Comparison of ENCODE assay signal across 8 mouse cellular contexts in genomic region chr7:127588901-127589300, GRCm38 (mm10). TPM values are rescaled to one million over a fixed set of nuclear protein-coding genes. Genes with fewer than 3 reads are reported as not detected.
DNase-seq lines count a peak whose midpoint lies in the region; ATAC-seq and TF ChIP-seq lines count a peak whose summit lies in the region.

No protein-coding gene starts in this region.

- peaks cover 20% of the 10 kb centered on the region for H3K36me3 ChIP-seq in neural tube, embryonic 11.5 days (ENCODE audit: control insufficient read depth, insufficient read depth, low read length)
- H3K36me3 ChIP-seq in limb, embryonic 12.5 days = peaks cover 54% of the 10 kb centered on the region
- peaks cover 38% of the 10 kb centered on the region for H3K36me3 ChIP-seq in small intestine, adult 2 months (ENCODE audit: control insufficient read depth, insufficient read depth, low read length)

- H3K27me3 ChIP-seq in neural tube, embryonic 11.5 days (ENCODE audit: control insufficient read depth, insufficient read depth, low read length) = no peaks in the 10 kb centered on the region
- H3K27me3 ChIP-seq in limb, embryonic 12.5 days = no peaks in the 10 kb centered on the region
- no peaks in the 10 kb centered on the region for H3K27me3 ChIP-seq in small intestine, adult 2 months (ENCODE audit: control insufficient read depth, insufficient read depth, low read length)

- no peak for DNase-seq in neural tube, embryonic 11.5 days (ENCODE audit: low spot score)
- no peak for DNase-seq in neural tube, embryonic 10.5 days (ENCODE audit: extremely low spot score, low spot score)
- DNase-seq in cerebellum, adult 9-11 months = no peak
- no peak for DNase-seq in embryo, embryonic 10.5 days (ENCODE audit: low spot score)
- no peak for DNase-seq in urinary bladder, postnatal 36 days (ENCODE audit: low spot score in 2 of 2)

- no peak for TF ChIP-seq CTCF in embryonic fibroblast, embryonic 13.5 days (IDR thresholded peaks at IDR 0.05; ENCODE audit: borderline replicate concordance, insufficient read depth, low read length)
- no peak for TF ChIP-seq CTCF in small intestine, adult 2 months (IDR thresholded peaks at IDR 0.05; ENCODE audit: extremely low read depth, insufficient read length, insufficient replicate concordance, low read depth, low read length)

- H3K27ac ChIP-seq in neural tube, embryonic 11.5 days (ENCODE audit: low read depth, low read length) = no peak overlapping the region
- no peak overlapping the region for H3K27ac ChIP-seq in embryonic fibroblast, embryonic 13.5 days (ENCODE audit: insufficient read depth, low read length)
- H3K27ac ChIP-seq in limb, embryonic 12.5 days = peak overlapping the region; percentile 53; the same call in 1 of the 2 replicates
- peak overlapping the region; percentile 0 for H3K27ac ChIP-seq in small intestine, adult 2 months (ENCODE audit: insufficient read depth, low read depth, low read length)

- TF ChIP-seq POLR2A in embryonic fibroblast, embryonic 13.5 days (IDR thresholded peaks at IDR 0.05; ENCODE audit: low read depth, low read length) = no peak
- no peak for TF ChIP-seq POLR2A in small intestine, adult 2 months (IDR thresholded peaks at IDR 0.05; ENCODE audit: low read depth, low read length)

- peak overlapping the region; percentile 69 for H3K9ac ChIP-seq in neural tube, embryonic 11.5 days (ENCODE audit: low read length)
- peak overlapping the region; percentile 78 for H3K9ac ChIP-seq in limb, embryonic 12.5 days (replicated peaks)

- peaks cover 12% of the 10 kb centered on the region for H3K4me1 ChIP-seq in neural tube, embryonic 11.5 days (ENCODE audit: control insufficient read depth, insufficient read depth, low read length)
- H3K4me1 ChIP-seq in embryonic fibroblast, embryonic 13.5 days (ENCODE audit: control insufficient read depth, insufficient read depth, low read length) = peaks cover 3% of the 10 kb centered on the region; the same call in 1 of the 2 replicates
- H3K4me1 ChIP-seq in limb, embryonic 12.5 days (replicated peaks) = peaks cover 18% of the 10 kb centered on the region
- H3K4me1 ChIP-seq in small intestine, adult 2 months (ENCODE audit: control insufficient read depth, insufficient read depth, insufficient read length, low read length) = peaks cover 9% of the 10 kb centered on the region; the same call in 1 of the 2 replicates

- ATAC-seq in neural tube, embryonic 11.5 days (ENCODE audit: insufficient read depth, low FRiP score, low TSS enrichment) = no peak
- ATAC-seq in limb, embryonic 12.5 days (ENCODE audit: insufficient number of reproducible peaks, insufficient read depth, low FRiP score, low TSS enrichment, low read depth) = no peak

- H3K9me3 ChIP-seq in neural tube, embryonic 11.5 days (ENCODE audit: control insufficient read depth, low read length) = no peaks in the 10 kb centered on the region
- no peaks in the 10 kb centered on the region for H3K9me3 ChIP-seq in limb, embryonic 12.5 days

- peak overlapping the region; percentile 83 for H3K4me2 ChIP-seq in neural tube, embryonic 11.5 days (ENCODE audit: low read depth)
- peak overlapping the region; percentile 90 for H3K4me2 ChIP-seq in limb, embryonic 12.5 days

- H3K4me3 ChIP-seq in neural tube, embryonic 11.5 days (ENCODE audit: low read depth, low read length) = peak overlapping the region; percentile 90
- peak overlapping the region; percentile 86 for H3K4me3 ChIP-seq in embryonic fibroblast, embryonic 13.5 days (ENCODE audit: insufficient read depth, low read length)
- peak overlapping the region; percentile 84 for H3K4me3 ChIP-seq in limb, embryonic 12.5 days (replicated peaks)
- H3K4me3 ChIP-seq in small intestine, adult 2 months (ENCODE audit: low read depth, low read length) = peak overlapping the region; percentile 91

- WGBS in neural tube, embryonic 11.5 days = 8% methylated on average over 29 of the region's 29 CpGs
- WGBS in limb, embryonic 12.5 days = 5% methylated on average over 29 of the region's 29 CpGs
- 2% methylated on average over 29 of the region's 29 CpGs for WGBS in small intestine, adult 2 months

RNA-seq across cellular contexts. Expression of gene Rnf40, which starts 0.3 kb away (rescaled TPM):
- polyA plus RNA-seq in neural tube, embryonic 11.5 days (2014; fragmentation: Nextera tagmentation; extraction: Ambion mirVana) = 45.3 and 50.9 TPM in 2 replicates
- 34.2 and 34.6 TPM in 2 replicates for polyA plus RNA-seq in embryonic fibroblast, embryonic 13.5 days (2011; ENCODE audit: insufficient read length, low read depth, missing spikeins)
- 61.6 and 66.6 TPM in 2 replicates for polyA plus RNA-seq in limb, embryonic 12.5 days (2016; fragmentation: Nextera tagmentation; extraction: Ambion mirVana)
- 10.6 and 20.6 TPM in 2 replicates for polyA plus RNA-seq in small intestine, adult 2 months (2012; rRNA removed)

RNA-seq across cellular contexts. Expression of gene Ccdc189, which starts 0.5 kb away (rescaled TPM):
- polyA plus RNA-seq in neural tube, embryonic 11.5 days (2014; fragmentation: Nextera tagmentation; extraction: Ambion mirVana) = 12.2 and 12.8 TPM in 2 replicates
- 1.5 and 3.6 TPM in 2 replicates for polyA plus RNA-seq in embryonic fibroblast, embryonic 13.5 days (2011; ENCODE audit: insufficient read length, low read depth, missing spikeins)
- 12.1 and 13.1 TPM in 2 replicates for polyA plus RNA-seq in limb, embryonic 12.5 days (2016; fragmentation: Nextera tagmentation; extraction: Ambion mirVana)
- polyA plus RNA-seq in small intestine, adult 2 months (2012; rRNA removed) = 1.5 TPM in 2 replicates

RNA-seq across cellular contexts. Expression of gene Phkg2, which starts 15.8 kb away (rescaled TPM):
- 45.1 and 55.1 TPM in 2 replicates for polyA plus RNA-seq in neural tube, embryonic 11.5 days (2014; fragmentation: Nextera tagmentation; extraction: Ambion mirVana)
- 29.6 and 31.2 TPM in 2 replicates for polyA plus RNA-seq in embryonic fibroblast, embryonic 13.5 days (2011; ENCODE audit: insufficient read length, low read depth, missing spikeins)
- polyA plus RNA-seq in limb, embryonic 12.5 days (2016; fragmentation: Nextera tagmentation; extraction: Ambion mirVana) = 40.4 and 42.2 TPM in 2 replicates
- polyA plus RNA-seq in small intestine, adult 2 months (2012; rRNA removed) = 23.3 and 43.2 TPM in 2 replicates

RNA-seq across cellular contexts. Expression of gene Zfp629, which starts 26.7 kb away (rescaled TPM):
- 34.5 and 37.9 TPM in 2 replicates for polyA plus RNA-seq in neural tube, embryonic 11.5 days (2014; fragmentation: Nextera tagmentation; extraction: Ambion mirVana)
- 9.3 and 14.9 TPM in 2 replicates for polyA plus RNA-seq in embryonic fibroblast, embryonic 13.5 days (2011; ENCODE audit: insufficient read length, low read depth, missing spikeins)
- 26.1 and 30.1 TPM in 2 replicates for polyA plus RNA-seq in limb, embryonic 12.5 days (2016; fragmentation: Nextera tagmentation; extraction: Ambion mirVana)
- polyA plus RNA-seq in small intestine, adult 2 months (2012; rRNA removed) = 4.4 and 5.5 TPM in 2 replicates

RNA-seq across cellular contexts. Expression of gene Tmem265, which starts 27.7 kb away (rescaled TPM):
- 6.9 and 9.2 TPM in 2 replicates for polyA plus RNA-seq in neural tube, embryonic 11.5 days (2014; fragmentation: Nextera tagmentation; extraction: Ambion mirVana)
- not detected in 2 replicates for polyA plus RNA-seq in embryonic fibroblast, embryonic 13.5 days (2011; ENCODE audit: insufficient read length, low read depth, missing spikeins)
- 5.3 and 8.1 TPM in 2 replicates for polyA plus RNA-seq in limb, embryonic 12.5 days (2016; fragmentation: Nextera tagmentation; extraction: Ambion mirVana)
- 3.0 and 4.8 TPM in 2 replicates for polyA plus RNA-seq in small intestine, adult 2 months (2012; rRNA removed)

Comparison
In these comparisons a context has a peak if more than half of its experiments do, and no peak if none do; other contexts are left out.
1. H3K27ac ChIP-seq: peak in limb, embryonic 12.5 days (single experiment) and small intestine, adult 2 months (single experiment); none in neural tube, embryonic 11.5 days (single experiment) and embryonic fibroblast, embryonic 13.5 days (single experiment).
2. Peak in every context shown above with its lines, with median percentiles within 50 percentile points of each other: H3K4me3 ChIP-seq.